Mouse (Mus musculus) stomach, embryonic 15.5 days (tissue): ENCODE data around the gene Nt5e. TPM values are rescaled to one million over a fixed set of nuclear protein-coding genes. Genes with fewer than 3 reads are reported as not detected.

ENCODE experiments used
- ATAC-seq: fragments of 200-750 bp; cut with Nextera tagmentation; 2 replicates; pipeline ENCODE4 v1.8.0; 2017; ENCODE audit warnings: low read depth, moderate number of reproducible peaks, moderate TSS enrichment; ENCODE audit not compliant: insufficient read depth, low FRiP score
- H3K27ac ChIP-seq: fragments of 300-500 bp; sonication (generic); 2 replicates; pipeline ENCODE4 v1.5.1; 2015; ENCODE audit warnings: mild to moderate bottlenecking, inconsistent platforms
- H3K27me3 ChIP-seq: fragments of 300-500 bp; sonication (generic); replicated peaks from 2 replicates; pipeline ENCODE4 v1.6.1; 2015; ENCODE audit warnings: inconsistent platforms
- H3K36me3 ChIP-seq: fragments of 300-500 bp; sonication (generic); 2 replicates; pipeline ENCODE4 v1.6.1; 2015; ENCODE audit warnings: inconsistent platforms
- H3K4me1 ChIP-seq: fragments of 300-500 bp; sonication (generic); 2 replicates; pipeline ENCODE4 v1.6.1; 2015; ENCODE audit warnings: inconsistent platforms
- H3K4me2 ChIP-seq: fragments of 300-500 bp; sonication (generic); 2 replicates; pipeline ENCODE4 v1.6.1; 2015; ENCODE audit warnings: mild to moderate bottlenecking, inconsistent platforms
- H3K4me3 ChIP-seq: fragments of 300-500 bp; sonication (generic); replicated peaks from 2 replicates; pipeline ENCODE4 v1.5.1; 2015; ENCODE audit warnings: inconsistent platforms
- H3K9ac ChIP-seq: fragments of 300-500 bp; sonication (generic); 2 replicates; pipeline ENCODE4 v1.6.1; 2015; ENCODE audit warnings: inconsistent platforms
- H3K9me3 ChIP-seq: fragments of 300-500 bp; sonication (generic); 2 replicates; pipeline ENCODE4 v1.6.1; 2016; ENCODE audit warnings: inconsistent platforms
- WGBS: fragments of 180-500 bp; shearing (Covaris S2); methylation state at CpG from one replicate; pipeline ENCODE4 v1.1.7; 2015; 5-methylcytosine and 5-hydroxymethylcytosine counted together
- polyA plus RNA-seq: library from polyadenylated mRNA; unstranded; fragments of >200 nt; fragmentation: Nextera tagmentation; extraction: Ambion mirVana; gene quantifications from 2 replicates; pipeline ENCODE4 v1.2.1, GENCODE M21; 2015

The Nt5e gene
- polyA plus RNA-seq, 1 experiment from 2014 or later = 4.5 TPM

GRCm38 (mm10) chr9:88319226-88319625 lies 7.8 kb upstream of the Nt5e start:
- H3K4me1 ChIP-seq = no peaks in the 10 kb centered on the region
- no peak overlapping the region for H3K4me3 ChIP-seq
- H3K27ac ChIP-seq = no peak overlapping the region
- no peak overlapping the region for H3K9ac ChIP-seq
- H3K9me3 ChIP-seq = no peaks in the 10 kb centered on the region
- no peak for ATAC-seq
- H3K4me2 ChIP-seq = no peak overlapping the region
- no peaks in the 10 kb centered on the region for H3K36me3 ChIP-seq
- H3K27me3 ChIP-seq = no peaks in the 10 kb centered on the region

- no peak overlapping the region for H3K27ac ChIP-seq
- WGBS = 88% methylated on average over 3 of the region's 3 CpGs
- no peak overlapping the region for H3K9ac ChIP-seq
- no peaks in the 10 kb centered on the region for H3K36me3 ChIP-seq
- ATAC-seq = no peak
- no peak overlapping the region for H3K4me2 ChIP-seq
- H3K9me3 ChIP-seq = no peaks in the 10 kb centered on the region
- no peak overlapping the region for H3K4me3 ChIP-seq
- H3K4me1 ChIP-seq = peaks cover 6% of the 10 kb centered on the region; the same call in 1 of the 2 replicates
- H3K27me3 ChIP-seq = no peaks in the 10 kb centered on the region
These were observed 2.4 kb upstream of the Nt5e start for GRCm38 (mm10) chr9:88324616-88325015.

- H3K9me3 ChIP-seq = no peaks in the 10 kb centered on the region
- no peaks in the 10 kb centered on the region for H3K27me3 ChIP-seq
- 36% methylated on average over 5 of the region's 5 CpGs for WGBS
- no peaks in the 10 kb centered on the region for H3K36me3 ChIP-seq
- no peak overlapping the region for H3K4me2 ChIP-seq
- no peak for ATAC-seq
- H3K4me3 ChIP-seq = no peak overlapping the region
- H3K4me1 ChIP-seq = peaks cover 6% of the 10 kb centered on the region; the same call in 1 of the 2 replicates
- no peak overlapping the region for H3K27ac ChIP-seq
- H3K9ac ChIP-seq = no peak overlapping the region
These were observed 1.7 kb downstream of the Nt5e start for GRCm38 (mm10) chr9:88328666-88329065.

- Histone ChIP-seq H3K9me3 (no peaks in the 10 kb centered on the region), H3K27me3 (no peaks in the 10 kb centered on the region), H3K4me1 (peaks cover 6% of the 10 kb centered on the region; the same call in 1 of the 2 replicates), H3K4me3 (no peak overlapping the region), H3K36me3 (no peaks in the 10 kb centered on the region), H3K4me2 (no peak overlapping the region), H3K27ac (no peak overlapping the region), H3K9ac (no peak overlapping the region)
- 23% methylated on average over 10 of the region's 10 CpGs for WGBS
- no peak for ATAC-seq
These were observed 2.3 kb downstream of the Nt5e start for GRCm38 (mm10) chr9:88329166-88329748.

- Histone ChIP-seq H3K4me3 (no peak overlapping the region), H3K4me2 (no peak overlapping the region)
These were observed 3.3 kb downstream of the Nt5e start for GRCm38 (mm10) chr9:88330316-88330715.

GRCm38 (mm10) chr9:88332447-88332846 lies 5.5 kb downstream of the Nt5e start:
- H3K27ac ChIP-seq = no peak overlapping the region
- ATAC-seq = no peak
- no peak overlapping the region for H3K9ac ChIP-seq
- H3K9me3 ChIP-seq = no peaks in the 10 kb centered on the region
- no peak overlapping the region for H3K4me3 ChIP-seq
- 46% methylated on average over 3 of the region's 3 CpGs for WGBS
- no peaks in the 10 kb centered on the region for H3K36me3 ChIP-seq
- H3K27me3 ChIP-seq = no peaks in the 10 kb centered on the region
- H3K4me1 ChIP-seq = peaks cover 6% of the 10 kb centered on the region; the same call in 1 of the 2 replicates
- H3K4me2 ChIP-seq = no peak overlapping the region

More at GRCm38 (mm10) chr9:88330316-88330715, 3.3 kb downstream of the Nt5e start:
- Histone ChIP-seq H3K9me3 (no peaks in the 10 kb centered on the region), H3K9ac (no peak overlapping the region), H3K4me1 (peaks cover 6% of the 10 kb centered on the region; the same call in 1 of the 2 replicates), H3K27ac (no peak overlapping the region), H3K36me3 (no peaks in the 10 kb centered on the region), H3K27me3 (no peaks in the 10 kb centered on the region)
- no peak for ATAC-seq
- WGBS = 59% methylated on average over 3 of the region's 3 CpGs

GRCm38 (mm10) chr9:88335839-88336238 lies 8.8 kb downstream of the Nt5e start:
- Histone ChIP-seq H3K27me3 (no peaks in the 10 kb centered on the region), H3K27ac (no peak overlapping the region), H3K4me3 (no peak overlapping the region), H3K36me3 (no peaks in the 10 kb centered on the region), H3K4me1 (no peaks in the 10 kb centered on the region), H3K9ac (no peak overlapping the region), H3K9me3 (no peaks in the 10 kb centered on the region), H3K4me2 (no peak overlapping the region)
- WGBS = 56% methylated on average over 1 of the region's 2 CpGs
- ATAC-seq = no peak

GRCm38 (mm10) chr9:88340819-88341218 lies 13.8 kb downstream of the Nt5e start:
- no peak overlapping the region for H3K9ac ChIP-seq
- 76% methylated on average over 3 of the region's 3 CpGs for WGBS
- H3K4me2 ChIP-seq = no peak overlapping the region
- H3K27me3 ChIP-seq = no peaks in the 10 kb centered on the region
- H3K4me3 ChIP-seq = no peak overlapping the region
- no peak for ATAC-seq
- no peaks in the 10 kb centered on the region for H3K9me3 ChIP-seq
- no peaks in the 10 kb centered on the region for H3K4me1 ChIP-seq
- H3K27ac ChIP-seq = no peak overlapping the region
- no peaks in the 10 kb centered on the region for H3K36me3 ChIP-seq

GRCm38 (mm10) chr9:88342241-88342640 lies 15.2 kb downstream of the Nt5e start:
- no peaks in the 10 kb centered on the region for H3K36me3 ChIP-seq
- no peak overlapping the region for H3K9ac ChIP-seq
- no peak overlapping the region for H3K4me3 ChIP-seq
- no peak overlapping the region for H3K4me2 ChIP-seq
- WGBS = 75% methylated on average over 7 of the region's 7 CpGs
- H3K4me1 ChIP-seq = no peaks in the 10 kb centered on the region
- no peak overlapping the region for H3K27ac ChIP-seq
- ATAC-seq = no peak
- H3K9me3 ChIP-seq = no peaks in the 10 kb centered on the region
- no peaks in the 10 kb centered on the region for H3K27me3 ChIP-seq

- 67% methylated on average over 3 of the region's 3 CpGs for WGBS
- H3K9ac ChIP-seq = no peak overlapping the region
- H3K4me2 ChIP-seq = no peak overlapping the region
- no peak for ATAC-seq
- no peaks in the 10 kb centered on the region for H3K9me3 ChIP-seq
- no peak overlapping the region for H3K4me3 ChIP-seq
- no peaks in the 10 kb centered on the region for H3K4me1 ChIP-seq
- no peak overlapping the region for H3K27ac ChIP-seq
- no peaks in the 10 kb centered on the region for H3K36me3 ChIP-seq
- H3K27me3 ChIP-seq = no peaks in the 10 kb centered on the region
These were observed 15.7 kb downstream of the Nt5e start for GRCm38 (mm10) chr9:88342701-88343100.

- ATAC-seq = no peak; the same call in 1 of the 2 replicates
- Histone ChIP-seq H3K36me3 (no peaks in the 10 kb centered on the region), H3K9ac (no peak overlapping the region), H3K27ac (no peak overlapping the region), H3K4me2 (no peak overlapping the region), H3K27me3 (no peaks in the 10 kb centered on the region), H3K9me3 (no peaks in the 10 kb centered on the region), H3K4me3 (no peak overlapping the region), H3K4me1 (no peaks in the 10 kb centered on the region)
- WGBS = 89% methylated on average over 2 of the region's 2 CpGs
These were observed 17.4 kb downstream of the Nt5e start for GRCm38 (mm10) chr9:88344424-88344823.

- no peaks in the 10 kb centered on the region for H3K36me3 ChIP-seq
- H3K4me3 ChIP-seq = no peak overlapping the region
- no peaks in the 10 kb centered on the region for H3K27me3 ChIP-seq
- no peaks in the 10 kb centered on the region for H3K4me1 ChIP-seq
- H3K9me3 ChIP-seq = no peaks in the 10 kb centered on the region
- ATAC-seq = no peak
- H3K27ac ChIP-seq = no peak overlapping the region
- 61% methylated on average over 5 of the region's 5 CpGs for WGBS
- H3K9ac ChIP-seq = no peak overlapping the region
- H3K4me2 ChIP-seq = no peak overlapping the region
These were observed 19.9 kb downstream of the Nt5e start for GRCm38 (mm10) chr9:88346857-88347256.

- ATAC-seq = no peak
- Histone ChIP-seq H3K36me3 (no peaks in the 10 kb centered on the region), H3K4me2 (no peak overlapping the region), H3K27ac (no peak overlapping the region), H3K9me3 (no peaks in the 10 kb centered on the region), H3K4me3 (no peak overlapping the region), H3K27me3 (no peaks in the 10 kb centered on the region), H3K9ac (no peak overlapping the region), H3K4me1 (no peaks in the 10 kb centered on the region)
- WGBS = 73% methylated on average over 6 of the region's 6 CpGs
These were observed 21.6 kb downstream of the Nt5e start for GRCm38 (mm10) chr9:88348623-88349022.
